Mouse (Mus musculus) gastrocnemius, adult 2 months (tissue): Measurements from ENCODE around the gene Rrp12. TPM values are rescaled to one million over a fixed set of nuclear protein-coding genes. Genes with fewer than 3 reads are reported as not detected.

Experiments
- DNase-seq: peaks from one replicate; pipeline ENCODE4 v3.0.0; 2022
- H3K27ac ChIP-seq: fragments of 200-600 bp; 2 replicates; pipeline ENCODE4 v1.8.1; 2022; ENCODE audit warnings: mild to moderate bottlenecking
- H3K4me3 ChIP-seq: fragments of 200-600 bp; 2 replicates; pipeline ENCODE4 v1.8.1; 2022; ENCODE audit warnings: mild to moderate bottlenecking, moderate library complexity
- CTCF ChIP-seq: fragments of 200-600 bp; IDR thresholded peaks from 2 replicates; pipeline ENCODE4 v1.8.1; 2022; ENCODE audit warnings: antibody characterized with exemption, mild to moderate bottlenecking, moderate library complexity
- intact Hi-C: fragments of 180-260 bp; cut with DNase I; formaldehyde crosslinking; loops from one replicate; pipeline ENCODE4 v1.15.1; 2025
- total RNA-seq, 2 experiments: library from RNA; stranded (reverse); gene quantifications; 2 replicates each; pipeline ENCODE4 v1.2.3; 2021

Gene Rrp12
- total RNA-seq, 2 experiments from 2014 or later: 30.5 to 31.4 TPM

GRCm38 (mm10) chr19:41913774-41914591 lies 18.0 kb upstream of the Rrp12 start:
- TF ChIP-seq CTCF: no peak
- intact Hi-C loops: loop anchor here (5.0 kb wide), 1 partner anchor 63 kb away; no protein-coding TSS in a partner anchor
- peak; percentile 10 for DNase-seq
- H3K4me3 ChIP-seq: peak overlapping the region; percentile 90
- peak overlapping the region; percentile 93; the same call in 1 of the 2 replicates for H3K27ac ChIP-seq

DNA sequence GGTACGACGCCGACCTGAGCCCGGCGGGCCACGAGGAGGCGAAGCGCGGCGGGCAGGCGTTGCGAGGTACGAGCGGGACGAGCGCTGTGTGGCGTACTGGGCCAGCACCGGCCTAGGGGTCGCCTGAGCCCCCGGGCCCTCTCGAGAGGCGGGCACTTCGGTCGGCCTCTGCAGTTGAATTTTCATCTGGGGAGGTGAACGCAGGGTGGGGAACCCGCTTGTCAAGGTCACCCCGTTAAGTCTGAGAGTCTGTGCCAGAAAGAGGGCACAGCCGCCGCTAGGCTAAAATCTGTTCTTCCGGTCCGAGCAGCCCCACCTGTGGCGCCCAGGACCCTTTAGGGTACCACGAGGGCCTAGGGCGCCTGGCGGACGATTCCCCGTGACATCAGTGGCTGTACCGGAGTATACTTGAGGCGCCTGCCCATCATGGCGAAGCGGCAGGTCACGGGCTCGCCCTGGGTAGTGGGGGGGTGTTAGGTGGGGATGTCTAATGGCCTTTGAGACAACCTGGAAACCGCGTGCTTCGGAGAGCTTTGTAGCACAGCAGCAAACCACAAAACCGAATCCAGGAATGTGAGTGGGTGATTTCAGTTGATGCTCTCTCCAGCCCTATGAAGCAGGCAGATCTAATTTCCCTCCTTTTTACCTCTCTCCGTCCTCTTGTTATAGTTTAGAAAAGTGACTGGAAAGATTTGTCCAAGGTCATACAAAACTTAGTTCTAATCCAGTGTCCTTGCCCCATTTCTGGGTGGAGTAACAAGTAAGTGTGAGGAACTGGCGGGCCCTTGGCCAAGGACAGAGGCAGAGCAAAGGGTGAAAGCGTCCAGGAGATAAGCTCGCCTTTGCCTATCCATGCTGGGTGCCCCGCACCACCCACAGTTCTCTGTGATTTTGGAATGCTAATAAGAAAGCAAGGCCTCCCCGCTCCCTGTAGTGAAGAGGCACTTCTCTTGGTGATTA lies 16.4 kb upstream of the Rrp12 start:
- TF ChIP-seq CTCF: no peak
- Histone ChIP-seq H3K4me3 (peak overlapping the region; percentile 90), H3K27ac (peak overlapping the region; percentile 93)
- intact Hi-C loops: loop anchor here (5.0 kb wide), 1 partner anchor 65 kb away; no protein-coding TSS in a partner anchor
- peak; percentile 65 for DNase-seq

DNA sequence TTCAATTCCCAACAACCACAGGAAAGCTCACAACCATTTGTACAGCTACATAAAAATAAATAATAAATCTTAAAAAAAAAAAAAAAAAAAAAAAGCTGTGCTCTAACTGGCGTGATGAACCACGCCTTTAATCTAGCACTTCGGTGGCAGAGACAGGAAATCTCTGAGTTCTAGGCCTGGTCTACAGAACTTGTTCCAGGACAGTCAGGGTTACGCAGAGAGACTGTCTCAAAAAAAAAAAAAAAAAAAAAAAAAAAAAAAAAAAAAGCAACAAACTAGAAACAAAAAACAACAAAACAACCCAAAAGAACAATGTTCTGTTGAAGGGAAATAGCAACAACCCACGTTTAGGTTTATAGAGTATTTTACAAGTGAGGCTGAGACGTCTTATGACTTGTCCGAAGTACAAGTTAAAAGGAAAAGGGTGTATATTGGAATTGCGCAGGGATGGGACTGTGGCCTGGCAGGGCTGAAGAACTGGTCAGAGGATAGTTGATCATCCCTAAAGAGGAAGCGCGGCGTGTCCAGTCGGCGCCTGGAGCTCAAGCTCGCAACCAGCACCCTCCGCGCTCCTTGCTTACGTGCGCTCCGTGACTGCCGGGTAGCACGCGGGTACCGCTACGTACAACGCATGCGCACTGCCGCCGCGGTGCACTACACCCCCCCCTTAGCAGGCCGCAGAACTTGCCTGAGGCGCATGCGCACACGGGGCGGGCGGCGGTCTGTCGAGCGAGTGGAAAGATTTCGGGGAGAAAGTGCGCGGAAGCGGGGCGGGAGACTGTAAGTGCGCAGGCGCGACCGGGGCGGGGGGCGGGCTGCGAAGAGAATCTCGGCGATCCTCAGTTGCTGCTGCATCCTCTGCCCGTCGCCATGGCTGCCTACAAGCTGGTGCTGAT lies 15.5 kb upstream of the Rrp12 start, which contains the start of gene Pgam1:
Gene Pgam1, plus strand, starts transcription at position 746 of the 896 bp plus-strand sequence.
- H3K4me3 ChIP-seq: peak within 1 kb of the TSS; percentile 90
- peak within 1 kb of the TSS; percentile 93 for H3K27ac ChIP-seq
- intact Hi-C loops: loop anchor here (5.0 kb wide), 1 partner anchor 66 kb away; no protein-coding TSS in a partner anchor
- peak; percentile 98 for DNase-seq
- TF ChIP-seq CTCF: no peak

DNA sequence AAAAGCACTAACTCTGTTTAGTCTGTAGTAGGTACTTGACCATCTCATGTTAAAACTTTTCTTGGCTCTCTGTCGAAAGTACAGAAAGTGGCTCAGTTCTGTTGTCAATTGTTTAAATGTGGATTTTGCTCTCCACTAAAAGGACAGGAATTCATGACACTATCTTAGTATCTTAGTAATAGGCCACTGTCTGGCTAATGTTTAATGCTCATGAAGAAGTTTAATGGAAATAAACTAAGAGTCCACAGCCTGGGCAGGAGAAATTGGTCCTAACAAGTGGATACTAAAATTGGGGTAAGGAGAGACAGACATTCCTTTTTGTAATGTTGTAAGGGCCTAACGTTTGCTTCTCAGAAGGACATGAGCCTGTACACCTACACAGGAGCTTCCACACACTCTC lies 14.4 kb upstream of the Rrp12 start:
- H3K4me3 ChIP-seq: no peak overlapping the region
- H3K27ac ChIP-seq: no peak overlapping the region
- TF ChIP-seq CTCF: no peak
- no peak for DNase-seq
- intact Hi-C loops: loop anchor here (5.0 kb wide), 1 partner anchor 67 kb away; no protein-coding TSS in a partner anchor

DNA sequence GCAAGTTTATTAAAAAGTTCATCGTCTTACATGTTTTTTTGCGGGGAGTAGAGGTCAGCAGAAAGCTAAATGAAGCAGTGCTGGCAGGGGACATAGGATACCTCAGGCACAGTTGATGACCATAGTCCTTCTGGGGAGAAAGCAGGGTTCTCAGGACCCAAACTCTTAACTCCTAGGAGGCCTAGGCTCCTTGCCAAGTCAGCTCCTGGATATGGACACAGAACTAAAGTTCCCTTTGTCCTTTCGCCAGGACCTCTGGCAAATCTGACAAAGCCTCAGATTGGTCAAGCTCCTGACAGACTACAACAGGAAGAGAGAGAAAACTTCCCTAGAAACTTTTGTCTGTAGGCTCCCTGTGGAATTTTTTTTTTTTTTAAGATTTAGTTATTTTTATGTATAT lies 12.8 kb upstream of the Rrp12 start:
- Histone ChIP-seq H3K27ac (no peak overlapping the region), H3K4me3 (no peak overlapping the region)
- TF ChIP-seq CTCF: no peak
- intact Hi-C loops: no loop called here
- DNase-seq: no peak

GRCm38 (mm10) chr19:41907079-41907760 lies 11.2 kb upstream of the Rrp12 start:
- Histone ChIP-seq H3K4me3 (no peak overlapping the region), H3K27ac (no peak overlapping the region)
- DNase-seq: no peak
- TF ChIP-seq CTCF: no peak
- intact Hi-C loops: no loop called here

- no peak for DNase-seq
- no peak for TF ChIP-seq CTCF
- intact Hi-C loops: no loop called here
- Histone ChIP-seq H3K4me3 (no peak overlapping the region), H3K27ac (no peak overlapping the region)
Observed at GRCm38 (mm10) chr19:41906311-41907078, 10.5 kb upstream of the Rrp12 start.

GRCm38 (mm10) chr19:41905246-41905645 lies 9.3 kb upstream of the Rrp12 start:
- TF ChIP-seq CTCF: no peak
- Histone ChIP-seq H3K4me3 (no peak overlapping the region), H3K27ac (no peak overlapping the region)
- intact Hi-C loops: no loop called here
- DNase-seq: no peak

DNA sequence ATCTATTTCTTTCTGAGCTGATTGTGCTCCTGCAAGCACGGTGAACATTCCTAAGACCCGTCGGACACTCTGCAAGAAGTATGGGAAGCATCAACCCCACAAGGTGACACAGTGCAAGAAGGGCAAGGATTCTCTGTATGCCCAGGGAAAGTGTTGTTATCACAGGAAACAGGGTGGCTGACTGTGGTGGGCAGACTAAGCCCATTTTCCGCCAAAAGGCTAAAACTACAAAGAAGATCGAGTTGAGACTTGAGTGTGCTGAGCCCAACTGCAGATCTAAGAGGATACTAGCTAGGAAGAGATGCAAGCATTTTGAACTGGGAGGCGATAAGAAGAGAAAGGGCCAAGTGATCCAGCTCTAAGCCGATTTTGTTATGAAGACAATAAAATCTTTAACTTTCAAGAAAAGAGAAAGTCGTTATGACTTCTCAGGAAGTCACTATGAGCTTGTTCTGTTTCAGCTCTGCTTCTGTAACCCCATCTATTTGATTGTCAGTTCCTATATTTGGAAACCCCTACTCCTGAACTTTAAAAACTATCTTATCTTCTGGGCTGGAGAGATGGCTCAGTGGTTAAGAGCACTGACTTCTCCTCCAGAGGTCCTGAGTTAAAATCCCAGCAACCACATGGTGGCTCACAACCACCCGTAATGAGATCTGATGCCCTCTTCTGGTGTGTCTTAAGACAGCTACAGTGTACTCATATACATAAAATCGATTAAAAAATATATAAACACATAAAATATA lies 7.0 kb upstream of the Rrp12 start:
- intact Hi-C loops: no loop called here
- DNase-seq: no peak
- TF ChIP-seq CTCF: no peak
- H3K4me3 ChIP-seq: no peak overlapping the region
- no peak overlapping the region for H3K27ac ChIP-seq

GRCm38 (mm10) chr19:41901696-41902095 lies 5.7 kb upstream of the Rrp12 start:
- intact Hi-C loops: no loop called here
- Histone ChIP-seq H3K27ac (no peak overlapping the region), H3K4me3 (no peak overlapping the region)
- no peak for TF ChIP-seq CTCF
- no peak for DNase-seq
